Mouse (Mus musculus) brain, adult 2 months (tissue): ENCODE results near the gene Olfr473.
"Not testable (repeated sequence)": the region's sequence is repeated elsewhere in the genome, so short reads cannot be mapped to it uniquely, and the experiment has no call there.

Experiments used
- DNase-seq: peaks from one replicate; pipeline ENCODE4 v3.0.0; 2011; ENCODE audit warnings: low read depth, low spot score

The Olfr473 gene

GRCm38 (mm10) chr7:107930146-107930545 lies at the start of gene Olfr473:
Gene Olfr473, plus strand, starts transcription at chr7:107930446.
- no peak for DNase-seq

- no peak for DNase-seq
These were observed 32.6 kb upstream of the Olfr473 start, which contains the start of gene Olfr472 for GRCm38 (mm10) chr7:107897602-107898001. Gene Olfr472, plus strand, starts transcription at chr7:107897902.

- DNase-seq = not testable (repeated sequence)
These were observed 22.3 kb downstream of the Olfr473 start for GRCm38 (mm10) chr7:107952539-107952938.

- DNase-seq = no peak
These were observed 24.1 kb downstream of the Olfr473 start, which contains the start of gene Olfr474 for GRCm38 (mm10) chr7:107954343-107954742. Gene Olfr474, plus strand, starts transcription at chr7:107954643.

- DNase-seq = no peak
These were observed 34.3 kb downstream of the Olfr473 start, which contains the start of gene Olfr476 for GRCm38 (mm10) chr7:107964503-107964902. Gene Olfr476, plus strand, starts transcription at chr7:107964803.
